Mouse (Mus musculus): ENCODE measurements around the gene Nhsl1.

DNA sequence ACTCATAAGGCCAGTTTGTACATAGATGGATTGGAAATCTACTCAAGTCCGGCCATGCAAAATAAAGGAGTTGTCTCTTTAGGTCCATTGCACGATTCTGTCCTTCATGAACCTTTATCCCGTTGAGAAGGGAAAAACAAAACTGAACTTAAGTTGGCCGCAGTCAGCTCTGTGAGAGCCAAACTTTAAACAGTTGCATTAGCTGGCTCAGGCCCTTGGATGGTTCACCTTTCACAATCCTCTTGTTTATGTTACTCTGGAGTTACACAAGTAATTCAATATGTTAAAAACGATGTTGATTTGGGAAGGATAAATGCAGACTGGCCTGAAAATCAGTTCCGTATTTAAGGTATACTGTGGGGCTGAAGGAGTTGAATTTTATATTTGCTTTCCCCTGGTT, 116.7 kb downstream of the Nhsl1 start:
- no peak for TF ChIP-seq CTCF (IDR thresholded peaks at IDR 0.05; ENCODE audit: control insufficient read depth, insufficient read depth, insufficient replicate concordance, low read depth, low read length)
- no peak for TF ChIP-seq POLR2A (IDR thresholded peaks at IDR 0.05; ENCODE audit: control insufficient read depth, low read depth, low read length)

Data from testis, adult 2 months (tissue).